In genomic region chr10:117726888-117727385, GRCm38 (mm10) we compare ENCODE assay signal across 15 mouse cellular contexts.
"Had no signal": no experiment of that assay in that cellular context is flagged by ENCODE, and none has a peak within 500 bp of the region (broad histone marks: within the 10 kb centered on the region; RNA-seq: fewer than 3 reads in every experiment).

No protein-coding gene starts in this region.

- H3K4me3 ChIP-seq: neural tube, embryonic 15.5 days; stomach, embryonic 15.5 days had no signal

- H3K27ac ChIP-seq: neural tube, embryonic 15.5 days; stomach, embryonic 15.5 days; stomach, postnatal 0 days had no signal

- H3K9me3 ChIP-seq: neural tube, embryonic 15.5 days; stomach, embryonic 15.5 days had no signal

- H3K4me2 ChIP-seq: neural tube, embryonic 15.5 days; stomach, embryonic 15.5 days had no signal

- DNase-seq: retina, postnatal 1 day; right cerebral cortex, adult 18-20 months; right cerebral cortex, postnatal 14 days; right cerebral cortex, postnatal 25 days; right cerebral cortex, postnatal 4 days; spleen, adult 18-20 months; thymus, adult 18-20 months; thymus, adult 2 months; thymus, postnatal 14 days; thymus, postnatal 25 days; thymus, postnatal 36 days; thymus, postnatal 4 days had no signal

- H3K9ac ChIP-seq: neural tube, embryonic 15.5 days; stomach, embryonic 15.5 days had no signal

- H3K27me3 ChIP-seq: neural tube, embryonic 15.5 days; stomach, embryonic 15.5 days had no signal

- H3K36me3 ChIP-seq: neural tube, embryonic 15.5 days; stomach, embryonic 15.5 days had no signal

- H3K4me1 ChIP-seq: neural tube, embryonic 15.5 days; stomach, embryonic 15.5 days had no signal
